Mouse (Mus musculus): ENCODE measurements around the gene Pter. TPM values are rescaled to one million over a fixed set of nuclear protein-coding genes. Genes with fewer than 3 reads are reported as not detected.

The Pter gene
- polyA plus RNA-seq, 1 experiment from 2014 or later, result 6.7 TPM

DNA sequence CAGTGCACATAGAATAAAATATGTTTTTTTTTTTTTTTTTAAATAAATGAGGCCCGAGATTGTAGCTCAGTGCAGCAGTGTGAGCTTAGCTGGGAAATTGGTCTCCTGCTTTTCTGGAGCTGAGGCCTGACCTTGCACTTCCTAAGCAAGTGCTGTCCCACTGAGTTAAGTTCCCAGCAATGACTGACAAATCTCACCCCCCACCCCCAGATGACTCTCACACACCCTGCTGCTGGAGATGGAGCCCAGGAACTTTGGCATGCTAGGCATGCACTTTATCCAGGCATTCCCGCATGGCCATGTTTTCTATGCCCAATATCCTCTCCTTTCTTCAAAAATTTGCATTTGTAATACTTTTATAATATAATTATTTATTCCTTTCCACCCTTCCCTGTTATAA is 14.8 kb downstream of the Pter start:
- H3K9me3 ChIP-seq, result no peaks in the 10 kb centered on the region
- no peak overlapping the region for H3K27ac ChIP-seq (replicated peaks)
- H3K4me1 ChIP-seq, result no peaks in the 10 kb centered on the region
- H3K4me3 ChIP-seq, result no peak overlapping the region
- H3K27me3 ChIP-seq, result no peaks in the 10 kb centered on the region
- H3K36me3 ChIP-seq, result no peaks in the 10 kb centered on the region
- no peak overlapping the region for H3K9ac ChIP-seq (replicated peaks)
- no peak for ATAC-seq (ENCODE audit: low FRiP score, low read depth)
- H3K4me2 ChIP-seq (replicated peaks), result no peak overlapping the region
- 83% methylated on average over 2 of the region's 2 CpGs for WGBS

DNA sequence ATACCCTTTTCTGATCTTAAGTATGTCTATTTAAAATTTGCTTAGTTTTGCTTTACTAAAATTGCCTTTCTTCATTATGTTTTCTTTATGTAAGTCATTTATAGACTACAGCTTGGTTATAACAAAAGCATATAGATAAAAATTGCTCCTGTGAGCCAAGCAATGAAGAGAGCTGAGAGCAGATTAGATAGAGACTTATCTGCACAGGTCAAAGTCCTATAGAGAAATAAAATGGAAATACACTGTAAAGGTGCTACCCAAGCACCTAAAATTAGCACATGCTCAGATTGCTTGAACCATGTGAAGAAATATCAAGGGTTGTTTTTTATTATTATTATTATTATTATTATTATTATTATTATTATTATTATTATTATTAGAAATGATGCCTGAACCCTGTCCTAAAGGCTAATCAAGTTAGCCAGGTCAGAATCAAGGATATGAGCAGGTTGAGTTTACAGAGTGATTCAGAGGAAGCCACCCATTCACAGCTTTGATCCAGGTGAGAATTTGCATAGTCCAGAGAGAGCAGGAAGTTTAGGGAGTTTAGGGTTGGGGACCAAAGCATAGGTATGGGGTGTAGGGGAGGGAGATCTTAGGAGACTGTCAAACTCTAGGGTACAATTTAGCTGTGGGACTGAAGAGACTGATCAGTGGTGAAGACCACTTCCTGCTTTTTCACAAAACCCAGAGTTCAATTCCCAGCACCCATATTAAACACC is 33.0 kb downstream of the Pter start:
- Histone ChIP-seq H3K27me3 (no peaks in the 10 kb centered on the region), H3K27ac (replicated peaks) (no peak overlapping the region), H3K4me1 (no peaks in the 10 kb centered on the region), H3K36me3 (no peaks in the 10 kb centered on the region), H3K9me3 (no peaks in the 10 kb centered on the region), H3K4me3 (no peak overlapping the region), H3K4me2 (replicated peaks) (no peak overlapping the region), H3K9ac (replicated peaks) (no peak overlapping the region)
- ATAC-seq (ENCODE audit: low FRiP score, low read depth), result no peak

DNA sequence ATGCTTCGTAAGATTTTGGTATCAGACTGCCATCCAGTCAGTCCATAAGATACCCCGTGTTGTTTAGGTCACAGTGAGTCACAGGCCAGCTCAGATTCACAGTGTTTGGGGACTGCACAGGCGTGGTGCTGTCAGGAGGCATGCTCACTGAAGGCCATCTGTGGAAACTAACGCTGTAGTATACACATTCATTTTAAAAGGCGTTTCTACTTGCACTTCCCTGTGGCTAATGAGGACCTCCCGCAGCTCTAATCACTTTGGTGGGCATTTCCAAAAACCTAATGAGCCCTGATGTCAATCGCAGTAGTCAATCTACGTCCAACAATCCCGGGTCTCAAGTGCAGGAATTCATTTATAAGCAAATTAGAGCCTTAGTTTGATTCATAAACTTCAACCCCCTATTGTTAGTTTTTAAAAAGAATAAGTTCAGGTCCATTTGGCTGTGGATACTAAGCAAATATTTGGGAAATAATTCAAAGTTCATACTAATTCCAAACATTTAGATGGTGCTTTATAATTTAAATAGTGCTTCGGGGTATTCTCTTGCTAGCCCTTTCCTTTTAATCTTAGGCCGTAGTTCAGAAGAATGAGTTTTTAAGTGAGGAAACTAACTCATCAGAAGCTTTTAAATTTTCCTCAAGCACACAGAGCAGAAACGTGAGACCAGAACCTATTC is 46.3 kb downstream of the Pter start:
- H3K4me2 ChIP-seq (replicated peaks), result no peak overlapping the region
- WGBS, result 59% methylated on average over 12 of the region's 12 CpGs
- H3K36me3 ChIP-seq, result no peaks in the 10 kb centered on the region
- no peaks in the 10 kb centered on the region for H3K27me3 ChIP-seq
- H3K9ac ChIP-seq (replicated peaks), result no peak overlapping the region
- peaks cover 2% of the 10 kb centered on the region; the same call in 1 of the 2 replicates for H3K4me1 ChIP-seq
- H3K4me3 ChIP-seq, result no peak overlapping the region
- H3K27ac ChIP-seq (replicated peaks), result no peak overlapping the region
- ATAC-seq (ENCODE audit: low FRiP score, low read depth), result peak; percentile 60
- no peaks in the 10 kb centered on the region for H3K9me3 ChIP-seq

DNA sequence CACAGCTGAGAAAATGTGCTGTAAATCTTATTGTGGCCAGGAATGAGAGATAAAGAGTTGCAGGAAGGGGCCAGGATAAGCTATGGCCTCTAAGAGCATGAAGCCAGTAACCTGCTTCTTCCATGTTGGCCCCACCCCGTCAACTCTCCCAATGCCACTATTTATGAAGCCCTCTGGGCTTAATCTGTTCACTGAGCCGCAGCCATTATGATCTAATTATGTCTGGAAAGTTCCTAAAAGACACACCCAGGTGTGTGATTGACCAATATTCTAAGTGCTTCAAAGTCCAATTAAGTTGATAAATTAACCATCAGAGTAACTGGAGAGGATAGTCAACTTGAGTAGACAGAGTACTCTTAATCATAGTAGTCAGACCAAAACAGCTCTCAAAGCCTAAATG is 49.9 kb downstream of the Pter start:
- Histone ChIP-seq H3K9me3 (no peaks in the 10 kb centered on the region), H3K36me3 (no peaks in the 10 kb centered on the region), H3K4me1 (peaks cover 2% of the 10 kb centered on the region; the same call in 1 of the 2 replicates), H3K4me3 (no peak overlapping the region), H3K27me3 (no peaks in the 10 kb centered on the region), H3K27ac (replicated peaks) (no peak overlapping the region), H3K4me2 (replicated peaks) (no peak overlapping the region), H3K9ac (replicated peaks) (no peak overlapping the region)
- ATAC-seq (ENCODE audit: low FRiP score, low read depth), result no peak
- 91% methylated on average over 2 of the region's 2 CpGs for WGBS

DNA sequence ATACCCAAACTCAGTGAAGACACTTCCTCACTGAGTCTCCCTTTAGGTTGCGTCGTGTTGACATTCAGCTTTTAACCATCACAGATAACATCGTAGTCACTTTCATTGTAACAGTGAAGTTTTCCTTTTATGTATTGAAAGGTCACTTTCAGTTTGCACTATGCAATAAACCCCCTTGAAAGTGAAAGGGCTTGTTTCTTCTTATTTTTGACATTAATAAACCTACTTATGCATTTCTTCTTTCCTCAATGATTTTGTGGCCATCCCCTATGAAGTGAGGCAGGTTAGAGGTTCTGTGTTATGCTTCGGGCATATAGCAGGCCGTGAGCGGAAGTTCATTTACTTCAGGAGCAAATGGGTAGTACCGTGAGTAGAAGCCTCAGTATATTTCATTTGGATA is 53.5 kb downstream of the Pter start:
- H3K9me3 ChIP-seq, result no peaks in the 10 kb centered on the region
- ATAC-seq (ENCODE audit: low FRiP score, low read depth), result no peak
- H3K4me3 ChIP-seq, result no peak overlapping the region
- no peaks in the 10 kb centered on the region for H3K36me3 ChIP-seq
- H3K27me3 ChIP-seq, result no peaks in the 10 kb centered on the region
- H3K27ac ChIP-seq (replicated peaks), result no peak overlapping the region
- H3K9ac ChIP-seq (replicated peaks), result no peak overlapping the region
- 95% methylated on average over 7 of the region's 7 CpGs for WGBS
- H3K4me1 ChIP-seq, result no peaks in the 10 kb centered on the region
- H3K4me2 ChIP-seq (replicated peaks), result no peak overlapping the region

DNA sequence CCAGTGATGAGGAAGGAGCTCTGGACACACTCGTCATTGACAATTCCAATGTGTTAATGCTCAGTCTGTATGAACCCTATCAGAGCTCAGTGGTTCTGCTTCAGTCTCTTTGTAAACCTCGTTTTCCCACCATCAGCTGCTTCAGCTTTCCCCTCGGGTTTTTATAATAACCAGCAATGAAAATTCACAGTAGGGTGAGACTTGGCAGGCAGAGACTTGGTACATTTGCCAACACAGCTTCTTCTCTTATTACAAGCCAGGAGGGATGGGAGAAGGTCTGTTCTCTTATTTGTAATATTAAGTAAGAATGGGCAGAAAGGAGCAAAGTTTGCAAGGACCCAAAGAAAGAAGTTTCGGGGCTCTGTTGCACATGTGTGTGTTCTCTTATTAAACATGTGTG is 54.9 kb downstream of the Pter start:
- ATAC-seq (ENCODE audit: low FRiP score, low read depth), result no peak
- WGBS, result 90% methylated on average over 4 of the region's 4 CpGs
- Histone ChIP-seq H3K36me3 (no peaks in the 10 kb centered on the region), H3K4me2 (replicated peaks) (no peak overlapping the region), H3K9me3 (no peaks in the 10 kb centered on the region), H3K4me1 (no peaks in the 10 kb centered on the region), H3K9ac (replicated peaks) (no peak overlapping the region), H3K4me3 (no peak overlapping the region), H3K27ac (replicated peaks) (no peak overlapping the region), H3K27me3 (no peaks in the 10 kb centered on the region)

DNA sequence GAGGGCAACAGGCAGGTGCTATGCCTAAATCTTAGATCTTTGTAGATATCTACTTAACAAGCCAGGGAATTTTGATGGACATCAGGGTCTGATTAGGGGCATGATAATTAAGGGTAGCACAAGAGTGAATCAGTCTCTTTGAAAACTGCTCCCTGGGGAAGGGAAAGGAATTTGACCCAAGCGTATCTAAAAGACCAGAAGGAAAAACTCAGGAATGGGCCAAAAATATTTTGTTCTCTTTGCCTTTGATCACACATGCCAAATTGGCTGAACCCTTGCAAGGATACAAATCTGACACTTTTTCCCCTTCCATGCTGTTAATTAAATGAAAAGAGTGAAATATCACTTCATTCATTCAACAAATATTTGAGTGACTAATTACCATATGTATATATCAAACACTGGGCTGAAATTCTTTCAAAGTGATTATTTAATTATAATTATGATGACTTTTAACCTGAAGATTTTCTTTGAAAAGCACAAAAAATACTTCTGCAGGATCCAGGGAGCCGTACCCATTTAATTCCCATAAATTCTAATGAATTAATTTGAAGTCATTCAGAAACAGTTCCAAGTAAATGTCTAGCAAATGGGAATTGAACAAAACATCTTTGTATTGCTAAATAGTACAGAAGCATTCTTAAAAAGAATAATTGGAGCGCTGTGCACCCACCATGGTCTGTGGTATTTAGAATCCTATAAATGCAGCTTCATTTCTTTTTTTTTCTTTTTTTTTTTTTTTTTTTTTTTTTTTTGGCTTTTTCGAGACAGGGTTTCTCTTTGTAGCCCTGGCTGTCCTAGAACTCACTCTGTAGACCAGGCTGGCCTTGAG is 61.3 kb downstream of the Pter start:
- no peaks in the 10 kb centered on the region for H3K27me3 ChIP-seq
- H3K36me3 ChIP-seq, result no peaks in the 10 kb centered on the region

DNA sequence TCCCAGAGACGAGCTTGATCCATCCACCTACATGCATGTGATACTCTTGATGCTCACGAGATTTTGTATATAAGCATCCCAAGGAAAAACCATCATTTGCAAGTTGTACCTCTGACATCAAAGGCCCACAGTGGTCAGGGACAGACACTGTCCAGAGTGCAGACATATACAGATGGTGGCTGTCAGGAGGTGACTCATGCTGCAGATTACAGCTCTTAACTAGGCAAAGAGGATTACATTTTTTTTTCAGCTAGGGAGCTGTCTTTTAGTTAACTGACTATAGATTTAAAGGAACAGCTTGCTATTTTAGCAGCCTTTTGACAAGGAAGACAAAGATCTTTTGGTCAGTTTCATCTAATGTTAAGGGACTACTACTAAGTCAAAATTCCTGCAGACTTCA is 76.2 kb downstream of the Pter start:
- Histone ChIP-seq H3K9ac (replicated peaks) (no peak overlapping the region), H3K9me3 (no peaks in the 10 kb centered on the region), H3K27ac (replicated peaks) (no peak overlapping the region), H3K4me3 (no peak overlapping the region), H3K36me3 (no peaks in the 10 kb centered on the region), H3K27me3 (no peaks in the 10 kb centered on the region), H3K4me1 (no peaks in the 10 kb centered on the region), H3K4me2 (replicated peaks) (no peak overlapping the region)
- 66% methylated on average over 2 of the region's 2 CpGs for WGBS
- ATAC-seq (ENCODE audit: low FRiP score, low read depth), result no peak

More for the DNA sequence above, 61.3 kb downstream of the Pter start:
- Histone ChIP-seq H3K9ac (replicated peaks) (no peak overlapping the region), H3K4me2 (replicated peaks) (no peak overlapping the region), H3K4me1 (no peaks in the 10 kb centered on the region), H3K27ac (replicated peaks) (no peak overlapping the region), H3K9me3 (no peaks in the 10 kb centered on the region), H3K4me3 (no peak overlapping the region)
- 86% methylated on average over 3 of the region's 4 CpGs for WGBS
- ATAC-seq (ENCODE audit: low FRiP score, low read depth), result no peak

DNA sequence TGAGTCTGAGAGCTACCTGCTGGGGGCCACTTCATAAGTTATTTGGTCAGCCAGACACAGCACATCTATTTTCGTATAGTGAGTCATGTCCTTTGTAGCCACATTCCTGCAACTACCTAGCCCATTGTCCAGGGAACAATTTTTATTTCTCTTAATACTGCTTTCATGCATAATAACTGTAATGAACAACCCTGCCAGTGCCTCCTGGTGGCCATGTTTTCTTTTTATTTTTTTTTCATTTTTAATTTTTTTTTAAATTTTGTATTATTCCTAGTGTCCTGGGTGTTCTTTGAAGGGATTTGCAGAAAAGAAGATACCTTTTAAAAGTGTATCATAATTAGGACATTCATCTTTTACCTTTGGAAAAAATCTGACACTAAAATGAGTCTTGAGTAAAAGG is 84.6 kb downstream of the Pter start:
- Histone ChIP-seq H3K4me2 (replicated peaks) (no peak overlapping the region), H3K36me3 (no peaks in the 10 kb centered on the region), H3K9me3 (no peaks in the 10 kb centered on the region), H3K4me1 (peaks cover 19% of the 10 kb centered on the region), H3K27me3 (peaks cover 45% of the 10 kb centered on the region), H3K9ac (replicated peaks) (no peak overlapping the region), H3K27ac (replicated peaks) (no peak overlapping the region), H3K4me3 (no peak overlapping the region)
- 72% methylated on average over 1 of the region's 1 CpGs for WGBS
- ATAC-seq (ENCODE audit: low FRiP score, low read depth), result no peak

DNA sequence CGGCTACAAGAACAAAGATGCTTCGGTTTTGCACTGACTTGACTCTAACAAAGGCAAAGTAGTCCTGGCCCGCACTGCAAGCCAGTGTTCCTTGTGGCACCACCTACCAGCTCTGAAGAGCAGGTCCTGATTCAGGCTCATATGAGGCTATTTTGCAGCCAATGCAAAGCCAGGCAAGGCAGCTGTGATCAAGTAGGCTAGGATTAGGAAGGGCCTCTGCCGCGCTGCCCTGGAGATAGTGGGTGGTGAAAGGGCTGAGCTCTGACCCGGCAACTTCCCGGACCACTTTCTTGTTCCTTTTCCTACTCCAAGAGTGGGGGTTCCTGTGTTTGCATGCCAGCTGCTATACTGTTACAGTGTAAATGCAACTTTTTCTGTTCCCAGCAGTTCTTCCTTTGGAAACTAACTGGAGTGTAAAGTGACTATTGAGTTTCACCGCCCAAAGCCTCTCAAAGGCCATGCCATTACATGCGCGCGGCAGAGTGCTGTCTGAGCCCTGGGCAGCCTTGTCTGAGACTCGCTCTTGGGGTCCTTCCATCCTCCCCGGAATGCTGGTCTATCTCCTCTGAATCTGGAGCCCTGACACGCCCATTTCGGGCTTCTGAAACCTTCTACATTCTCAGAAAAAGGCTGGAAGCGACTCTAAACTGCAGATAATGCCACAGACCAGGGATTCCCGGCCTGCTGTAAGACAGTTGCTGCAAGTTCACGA is 85.6 kb downstream of the Pter start:
- peaks cover 50% of the 10 kb centered on the region for H3K27me3 ChIP-seq
- H3K4me2 ChIP-seq (replicated peaks), result peak overlapping the region; percentile 99
- H3K27ac ChIP-seq (replicated peaks), result no peak overlapping the region
- ATAC-seq (ENCODE audit: low FRiP score, low read depth), result peak; percentile 38
- H3K9ac ChIP-seq (replicated peaks), result peak overlapping the region; percentile 44; the same call in 1 of the 2 replicates
- no peaks in the 10 kb centered on the region for H3K36me3 ChIP-seq
- H3K9me3 ChIP-seq, result no peaks in the 10 kb centered on the region
- 3% methylated on average over 18 of the region's 18 CpGs for WGBS
- peak overlapping the region; percentile 56 for H3K4me3 ChIP-seq
- H3K4me1 ChIP-seq, result peaks cover 19% of the 10 kb centered on the region

DNA sequence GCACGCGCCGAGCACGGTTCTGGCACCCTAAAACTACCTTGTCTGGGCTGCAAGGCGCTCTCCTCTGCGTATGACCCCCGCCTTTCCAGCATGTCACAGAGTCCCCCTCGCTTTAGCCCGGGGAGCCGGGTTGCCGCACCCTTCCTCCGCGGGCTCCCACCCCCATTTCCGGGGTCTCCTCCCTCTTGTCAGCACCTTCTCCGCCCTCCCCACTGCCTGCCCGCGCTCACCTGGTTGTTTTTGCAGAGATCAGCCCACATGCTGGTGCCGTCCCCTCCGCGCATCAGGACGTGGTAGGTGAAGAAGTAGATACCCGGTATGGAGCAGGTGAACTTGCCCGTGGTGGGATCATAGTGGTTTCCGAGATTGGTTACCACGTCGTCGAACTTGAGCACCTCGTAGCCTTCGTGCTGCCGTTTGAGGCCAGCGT is 86.2 kb downstream of the Pter start:
- peak; percentile 35 for ATAC-seq (ENCODE audit: low FRiP score, low read depth)
- Histone ChIP-seq H3K27me3 (peaks cover 50% of the 10 kb centered on the region), H3K36me3 (no peaks in the 10 kb centered on the region), H3K4me3 (peak overlapping the region; percentile 56), H3K9ac (replicated peaks) (peak overlapping the region; percentile 44), H3K4me1 (peaks cover 19% of the 10 kb centered on the region), H3K4me2 (replicated peaks) (peak overlapping the region; percentile 99), H3K9me3 (no peaks in the 10 kb centered on the region), H3K27ac (replicated peaks) (no peak overlapping the region)
- 2% methylated on average over 31 of the region's 31 CpGs for WGBS
